Mouse (Mus musculus): ENCODE measurements at regions not wholly inside any gene's neighbourhood (a gene's known extent, or its start where the extent isn't known, plus 50 kb on each side); places are given as distances from the start of the nearest gene placed in this dataset.
A peak's percentile ranks its signal among the peaks of the same experiment; 100 is the strongest.

DNA sequence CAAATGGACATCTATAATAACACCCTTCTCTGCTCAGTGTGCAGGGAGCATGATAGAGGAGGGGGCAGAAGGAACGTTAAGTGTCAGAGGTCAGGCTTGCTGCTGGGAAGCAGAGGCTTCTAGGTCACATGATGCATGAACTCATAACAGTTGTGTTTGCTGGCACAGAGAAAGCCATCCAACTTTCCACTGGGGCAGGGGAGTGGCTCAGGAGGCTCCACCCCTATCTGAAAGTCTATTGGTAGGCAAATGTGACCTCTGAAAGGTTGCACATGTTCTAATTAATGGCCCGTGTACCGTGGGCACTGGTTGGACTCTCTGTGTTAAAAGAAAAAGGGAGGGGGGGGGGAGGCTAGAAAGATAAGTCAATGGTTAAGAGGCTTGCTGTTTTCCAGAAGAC lies 224.6 kb downstream of the Slc16a7 start:
- no peak for DNase-seq

DNA sequence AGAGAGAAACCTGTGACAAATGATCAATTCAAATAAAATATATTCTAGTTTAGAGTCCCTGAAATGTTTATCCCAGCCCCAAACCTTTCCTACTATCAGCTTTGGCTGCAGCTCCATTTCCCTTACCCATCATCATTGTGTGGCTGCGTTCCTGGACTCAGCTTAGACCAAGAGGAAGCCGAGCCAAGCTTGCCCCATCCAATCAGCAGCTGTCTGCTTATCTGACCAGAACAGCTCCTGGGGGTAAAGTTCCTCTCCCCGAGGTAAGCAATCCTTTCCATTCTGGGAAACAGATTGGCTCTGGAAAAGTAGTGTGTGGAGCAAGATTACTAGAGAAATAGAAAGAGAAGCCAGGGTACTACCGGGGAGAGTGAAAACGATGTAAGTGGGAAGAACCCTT lies 228.2 kb downstream of the Slc16a7 start:
- DNase-seq: no peak

DNA sequence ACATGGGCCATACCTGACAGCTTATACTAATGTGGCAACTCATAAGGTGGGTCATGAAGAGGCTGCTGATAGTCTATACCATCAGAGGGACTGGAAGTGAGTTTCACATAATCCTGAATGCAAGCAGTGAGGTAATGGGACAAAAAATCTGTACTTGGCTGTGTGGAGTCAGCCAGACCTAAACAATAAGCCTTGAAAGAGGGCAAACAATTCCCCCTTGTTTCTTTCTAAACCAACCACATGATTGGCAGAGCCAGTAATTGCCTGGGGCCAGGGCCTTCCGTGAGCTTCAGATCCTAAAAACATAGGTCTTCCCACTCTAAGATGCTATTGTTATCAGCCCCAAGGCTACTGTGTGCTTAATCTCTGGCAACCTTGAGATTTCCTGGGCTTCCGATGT lies 240.5 kb downstream of the Slc16a7 start:
- no peak for DNase-seq

DNA sequence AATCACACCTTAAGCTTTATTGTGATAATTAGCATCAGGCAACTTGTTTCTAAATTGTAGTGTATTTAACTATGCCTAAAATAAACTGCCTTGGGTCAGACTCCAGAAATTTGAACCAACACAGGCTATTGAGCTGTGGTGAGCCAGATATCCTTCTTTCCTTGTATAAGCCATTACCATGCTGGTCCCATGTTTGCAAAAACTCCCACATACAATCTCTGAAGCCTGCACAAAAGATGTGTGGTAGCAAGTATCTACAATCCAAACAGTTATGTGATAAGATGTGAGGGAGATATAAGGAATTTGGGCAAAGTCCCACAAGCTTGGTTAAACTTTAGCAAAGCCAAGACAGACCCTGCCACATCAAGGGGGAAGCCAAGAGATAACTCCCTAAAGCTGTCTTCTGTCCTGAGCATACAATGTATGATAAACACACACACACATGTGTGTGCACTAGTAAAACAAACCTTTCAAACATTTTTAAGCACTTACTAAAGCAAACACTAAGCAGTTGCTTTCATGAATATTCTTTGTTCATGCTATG lies 242.0 kb downstream of the Slc16a7 start:
- no peak for DNase-seq

DNA sequence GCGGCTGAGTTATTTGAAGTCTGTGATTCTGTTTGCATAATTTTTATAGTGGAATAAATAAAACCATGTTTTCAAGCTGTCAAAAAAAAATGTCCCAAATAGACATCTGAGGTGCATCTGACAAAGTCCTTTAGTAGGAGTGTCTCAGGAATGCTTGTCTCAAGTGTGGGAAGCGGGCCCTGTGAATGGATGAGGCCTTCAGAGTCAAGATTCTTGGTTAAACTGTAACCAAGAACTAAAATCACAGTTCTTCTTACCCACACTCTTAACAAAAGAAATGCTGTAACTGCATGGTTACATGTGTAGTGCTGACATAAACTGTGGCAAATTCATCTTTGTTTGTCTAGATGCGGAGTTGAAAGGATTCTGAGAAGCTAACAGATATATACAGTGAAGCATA lies 242.9 kb downstream of the Slc16a7 start:
- no peak for DNase-seq

DNA sequence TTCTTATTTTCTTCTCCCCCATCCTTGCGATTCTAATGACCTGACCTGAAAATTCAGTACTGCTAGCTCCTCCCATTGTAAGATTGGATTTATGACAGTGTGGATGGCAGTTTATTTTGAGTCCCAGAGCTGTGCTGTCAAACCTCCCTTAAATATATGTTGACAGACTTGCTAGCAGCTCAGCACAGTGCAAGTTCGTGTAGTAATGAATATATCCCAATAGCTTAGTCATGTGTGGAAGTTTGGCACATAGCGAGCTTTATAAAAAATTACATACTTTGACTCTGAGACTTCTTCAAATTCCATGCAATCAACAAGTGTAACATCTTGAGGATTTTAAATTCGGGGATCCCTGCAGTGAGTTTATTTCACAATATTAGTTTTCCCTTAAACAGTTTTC lies 243.5 kb downstream of the Slc16a7 start:
- no peak for DNase-seq

DNA sequence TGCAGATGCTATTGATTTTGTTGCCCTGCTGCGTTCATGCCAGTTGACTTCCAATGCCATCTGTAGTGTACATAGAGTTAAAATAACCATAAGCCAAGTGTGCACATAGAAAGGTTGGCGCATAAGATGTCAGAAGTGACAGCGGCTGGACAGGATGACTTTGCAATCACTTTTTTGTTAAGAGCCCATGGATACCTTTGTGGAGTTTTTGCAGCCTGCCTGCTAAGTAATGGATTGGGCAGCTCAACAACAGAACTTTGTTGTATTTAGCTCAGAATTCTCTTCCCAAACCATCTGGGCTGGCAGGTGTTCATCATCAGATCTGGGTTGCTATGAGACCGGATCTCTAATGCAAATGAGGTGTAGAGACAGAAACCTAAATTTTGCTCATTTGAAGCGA lies 267.5 kb downstream of the Slc16a7 start:
- no peak for DNase-seq

DNA sequence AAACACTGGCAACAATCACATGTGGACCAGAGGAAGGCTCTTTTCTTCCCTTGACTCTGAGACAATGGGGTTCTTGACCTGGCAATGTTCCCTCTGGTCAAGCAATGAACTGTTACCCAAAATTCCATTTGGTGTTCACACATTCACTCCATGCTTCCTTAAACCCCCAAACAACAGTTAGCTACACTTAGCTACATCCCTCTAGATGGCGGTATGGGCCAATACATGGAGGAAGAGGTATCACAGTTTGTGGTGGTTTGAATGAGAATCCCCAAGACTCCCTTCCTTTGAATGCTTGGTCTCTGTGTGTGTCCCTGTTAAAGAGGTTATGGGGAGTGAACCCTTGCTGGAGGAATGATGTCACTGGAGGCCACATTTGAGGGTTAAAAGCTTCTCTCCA lies 274.9 kb downstream of the Slc16a7 start:
- DNase-seq: no peak

DNA sequence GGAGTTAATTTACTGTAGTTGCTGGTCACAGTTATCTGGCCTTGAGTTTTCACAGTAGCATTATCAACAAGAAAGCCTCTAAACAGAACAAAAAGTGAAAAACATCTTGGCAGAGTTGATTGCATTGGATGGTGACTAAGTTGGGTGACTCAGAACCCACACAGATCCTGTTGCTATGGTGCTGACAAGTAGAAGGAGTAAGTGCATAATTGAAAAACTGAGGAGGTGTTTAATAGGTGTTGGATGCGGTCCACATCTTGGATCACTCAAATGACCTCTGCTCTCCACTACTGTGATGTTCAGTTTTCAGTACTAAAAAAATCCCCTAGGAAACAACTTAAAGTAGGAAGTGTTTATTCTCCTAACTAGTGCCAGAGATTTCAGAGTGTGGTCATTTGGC lies 280.3 kb downstream of the Slc16a7 start:
- DNase-seq: no peak

DNA sequence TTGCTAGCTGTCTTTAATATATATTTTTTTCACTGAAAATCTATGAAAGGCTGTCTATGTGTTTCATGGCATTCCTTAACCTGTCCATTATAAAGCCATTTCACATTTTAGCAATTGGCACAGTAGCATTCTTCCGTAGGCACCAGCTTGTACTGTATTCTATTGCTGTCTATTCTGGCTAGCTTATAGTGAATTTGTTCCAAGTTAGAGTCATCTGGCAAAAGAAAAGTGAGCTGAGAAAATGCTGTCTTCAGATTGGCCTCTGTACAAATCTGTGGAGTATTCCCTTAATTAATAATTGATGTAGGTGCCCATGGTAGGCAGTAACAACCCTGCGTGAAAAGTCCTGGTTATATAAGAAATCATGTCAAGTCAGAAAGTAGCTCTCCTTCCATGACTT lies 304.3 kb downstream of the Slc16a7 start:
- DNase-seq: no peak

DNA sequence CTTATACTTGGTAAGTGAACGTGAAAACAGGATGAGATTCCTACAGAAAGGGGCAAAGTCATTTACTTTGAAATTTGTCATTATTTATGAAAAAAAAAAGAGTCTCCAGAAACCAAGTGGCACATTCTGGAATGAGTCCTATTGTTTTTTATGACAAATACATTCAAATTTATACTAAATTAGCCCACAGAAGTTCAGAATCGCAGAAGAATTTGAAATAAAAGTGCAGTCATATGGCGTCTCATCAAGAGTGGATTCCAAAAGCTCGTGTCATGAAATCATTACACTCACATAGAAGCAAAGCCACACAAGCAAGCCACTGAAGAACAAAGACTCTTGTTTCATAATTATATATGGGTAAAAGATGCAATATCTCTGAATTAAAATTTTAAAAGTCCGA lies 316.9 kb downstream of the Slc16a7 start:
- no peak for DNase-seq

DNA sequence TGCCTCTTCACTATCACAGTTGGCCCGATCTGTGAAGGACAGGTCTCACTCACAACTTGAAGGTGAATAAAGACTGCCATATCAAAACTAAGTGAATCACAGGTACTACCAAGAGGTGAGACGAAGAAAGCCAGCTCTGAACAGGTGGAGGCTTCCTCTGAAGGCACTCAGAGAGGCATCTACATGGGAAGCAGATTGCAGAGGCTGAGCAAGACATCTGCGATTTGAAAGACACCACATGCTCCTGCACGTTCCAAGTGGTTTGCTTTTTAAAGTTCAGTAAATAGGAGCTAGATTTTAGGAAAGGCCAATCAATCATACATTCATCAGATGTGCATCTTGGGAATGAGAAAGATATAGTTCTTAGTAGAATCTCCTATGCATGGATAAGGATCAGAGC lies 319.0 kb downstream of the Slc16a7 start:
- no peak for DNase-seq

DNA sequence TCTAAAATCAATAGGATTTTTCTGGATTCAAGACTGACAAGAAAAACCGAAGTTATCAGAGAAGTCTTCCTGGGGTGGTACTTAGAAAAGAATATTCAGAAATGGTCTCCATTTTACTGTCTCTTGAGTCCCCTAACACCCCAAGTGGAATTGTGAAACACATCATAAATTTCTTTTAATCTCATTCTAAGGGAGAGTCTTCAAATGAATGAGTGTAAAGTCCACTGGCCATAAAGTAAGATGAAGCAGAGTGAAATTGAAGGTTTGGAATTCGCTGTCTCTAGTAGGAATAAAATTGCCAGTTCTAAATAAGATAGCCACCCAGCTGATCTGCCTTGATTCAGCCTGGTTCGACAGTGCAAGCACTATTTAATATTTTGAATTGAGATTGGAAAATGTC lies 350.0 kb downstream of the Slc16a7 start:
- DNase-seq: no peak

DNA sequence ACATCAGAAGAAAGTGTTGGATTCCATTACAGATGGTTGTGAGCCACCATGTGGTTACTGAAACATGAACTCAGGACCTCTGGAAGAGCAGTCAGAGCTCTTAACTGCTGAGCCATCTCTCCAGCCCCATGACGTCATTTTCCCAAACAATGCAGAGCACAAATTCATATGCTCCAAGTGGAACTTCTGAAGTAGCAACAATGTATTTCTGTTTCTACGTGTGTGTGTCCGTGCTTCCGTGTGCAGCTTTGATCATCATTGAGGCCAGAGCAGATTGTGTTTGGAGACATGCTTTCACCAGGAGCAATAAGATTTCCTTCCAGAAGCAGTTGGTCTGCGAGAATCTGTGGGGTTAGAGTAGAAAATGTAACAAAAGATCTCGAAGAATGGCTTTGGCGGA lies 353.6 kb downstream of the Slc16a7 start:
- peak; percentile 53 for DNase-seq

DNA sequence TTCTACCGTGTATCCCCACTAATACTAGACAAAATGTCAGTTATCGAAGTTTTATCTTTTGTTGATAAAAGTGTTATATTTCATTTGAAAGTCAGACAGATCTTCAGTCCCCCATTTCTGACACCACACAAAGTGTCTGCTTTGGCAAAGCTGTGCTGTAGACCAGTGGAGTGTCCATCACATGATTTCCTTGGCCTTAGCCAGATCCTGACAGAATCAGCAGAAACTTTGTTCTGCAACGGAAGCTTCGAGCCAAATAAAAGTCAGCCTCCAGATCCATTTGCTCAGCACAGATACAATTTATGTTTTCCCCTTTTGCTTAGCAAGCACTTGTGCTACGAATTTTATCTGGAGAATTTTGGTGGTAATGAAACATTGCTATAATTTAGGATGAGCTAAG lies 360.9 kb downstream of the Slc16a7 start:
- DNase-seq: no peak

DNA sequence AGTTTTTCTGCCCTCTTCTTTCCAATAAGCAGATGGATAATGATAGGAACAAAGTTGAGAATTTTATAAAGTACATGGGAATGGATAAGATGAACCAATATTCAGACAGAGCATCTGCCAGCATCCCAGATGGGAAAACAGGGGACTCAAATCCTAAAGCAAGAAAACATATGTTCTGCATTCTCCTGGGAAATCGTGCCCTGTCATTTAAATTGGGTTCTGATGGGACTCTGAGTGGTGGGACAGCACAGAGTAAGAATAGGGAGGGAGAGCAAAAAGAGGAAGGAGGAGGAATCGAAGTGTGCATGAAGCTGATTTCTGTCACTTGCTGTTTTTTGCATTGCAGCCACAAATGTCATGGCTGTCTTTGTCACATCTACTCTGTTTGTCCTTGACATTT lies 362.4 kb downstream of the Slc16a7 start:
- no peak for DNase-seq

Measured in heart, adult 11 months (tissue).